Mouse (Mus musculus): ENCODE data around the gene Nxpe4. TPM values are rescaled to one million over a fixed set of nuclear protein-coding genes. Genes with fewer than 3 reads are reported as not detected.

The Nxpe4 gene
- polyA plus RNA-seq, 1 experiment from 2014 or later = 3.3 TPM

DNA sequence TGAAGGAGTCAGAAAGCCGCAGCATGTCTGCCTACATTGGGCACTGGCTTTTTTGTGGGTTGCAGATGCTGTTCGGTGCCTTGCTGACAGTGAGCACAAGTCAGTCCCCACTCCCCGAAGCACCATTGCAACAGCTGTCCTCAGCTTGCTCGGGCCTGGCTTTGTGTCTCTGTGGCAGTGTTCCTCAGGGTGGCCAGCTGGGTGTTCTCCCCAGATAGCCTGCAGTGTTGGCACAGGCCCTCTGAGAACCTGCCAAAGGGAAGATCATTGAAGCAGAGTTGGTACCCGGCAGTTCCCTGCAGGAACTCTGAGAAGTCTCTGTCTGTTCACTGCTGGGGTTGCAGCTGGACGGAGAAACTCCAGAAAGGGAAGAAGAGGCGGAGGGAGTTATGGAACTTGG is 22.5 kb downstream of the Nxpe4 start:
- H3K4me1 ChIP-seq = 0 out of 2 replicates have a peak, but pooled peaks cover 3% of the 10 kb centered on the region
- H3K27ac ChIP-seq (replicated peaks) = no peak overlapping the region
- ATAC-seq (ENCODE audit: extremely low read depth, insufficient number of reproducible peaks, low FRiP score, low TSS enrichment) = no peak
- no peak overlapping the region for H3K9ac ChIP-seq
- no peak overlapping the region for H3K4me3 ChIP-seq
- H3K4me2 ChIP-seq = no peak overlapping the region
- no peaks in the 10 kb centered on the region for H3K36me3 ChIP-seq
- 68% methylated on average over 7 of the region's 7 CpGs for WGBS
- no peaks in the 10 kb centered on the region for H3K27me3 ChIP-seq (replicated peaks)
- no peaks in the 10 kb centered on the region for H3K9me3 ChIP-seq

DNA sequence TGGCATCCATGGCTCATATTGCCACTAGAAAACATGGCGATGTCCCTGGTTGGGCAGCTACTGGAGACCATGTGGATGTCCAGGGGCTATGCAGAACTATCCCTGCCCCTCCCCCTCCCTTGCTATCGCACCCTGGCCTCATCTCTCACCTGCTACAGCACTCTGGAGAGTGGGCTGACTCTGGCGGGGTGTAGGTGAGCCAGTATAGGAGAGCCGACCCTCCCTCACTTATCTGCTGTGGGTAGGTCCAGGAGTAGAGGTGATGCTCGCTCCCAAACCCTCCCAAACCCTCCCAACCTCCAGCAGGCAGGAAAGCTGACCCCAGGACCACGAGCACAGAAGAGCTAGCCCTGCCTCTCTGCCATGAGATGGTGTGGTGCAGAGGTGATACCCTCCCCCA is 27.0 kb downstream of the Nxpe4 start:
- Histone ChIP-seq H3K4me2 (no peak overlapping the region), H3K9me3 (no peaks in the 10 kb centered on the region), H3K27me3 (replicated peaks) (no peaks in the 10 kb centered on the region), H3K4me1 (no peaks in the 10 kb centered on the region), H3K36me3 (no peaks in the 10 kb centered on the region), H3K4me3 (no peak overlapping the region), H3K27ac (replicated peaks) (no peak overlapping the region), H3K9ac (no peak overlapping the region)
- WGBS = 72% methylated on average over 6 of the region's 6 CpGs
- no peak for ATAC-seq (ENCODE audit: extremely low read depth, insufficient number of reproducible peaks, low FRiP score, low TSS enrichment)

DNA sequence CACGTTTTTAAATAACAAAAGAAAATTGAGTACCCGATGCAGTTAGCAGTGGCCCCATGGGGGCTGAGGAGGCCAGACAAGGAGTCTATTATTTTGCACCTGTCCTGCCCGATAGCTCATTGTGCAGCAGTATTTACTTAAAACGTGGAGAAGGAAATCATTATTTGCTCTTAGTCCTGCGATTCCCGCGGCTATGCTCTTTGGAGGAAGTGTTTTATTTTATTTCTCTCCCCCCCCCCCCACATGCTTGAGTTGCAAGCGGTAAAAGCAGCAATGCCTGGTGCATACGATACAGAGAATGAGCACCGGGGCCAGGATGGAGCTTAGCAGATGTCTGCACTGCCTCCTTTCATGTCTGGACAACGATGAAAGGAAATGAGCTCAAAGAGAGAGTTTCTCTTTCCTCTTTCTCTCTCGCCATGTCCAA is 35.6 kb downstream of the Nxpe4 start:
- WGBS = 62% methylated on average over 12 of the region's 12 CpGs
- Histone ChIP-seq H3K4me2 (no peak overlapping the region), H3K9me3 (no peaks in the 10 kb centered on the region), H3K27ac (replicated peaks) (no peak overlapping the region), H3K9ac (no peak overlapping the region), H3K36me3 (no peaks in the 10 kb centered on the region), H3K27me3 (replicated peaks) (no peaks in the 10 kb centered on the region), H3K4me3 (no peak overlapping the region), H3K4me1 (no peaks in the 10 kb centered on the region)
- ATAC-seq (ENCODE audit: extremely low read depth, insufficient number of reproducible peaks, low FRiP score, low TSS enrichment) = no peak

DNA sequence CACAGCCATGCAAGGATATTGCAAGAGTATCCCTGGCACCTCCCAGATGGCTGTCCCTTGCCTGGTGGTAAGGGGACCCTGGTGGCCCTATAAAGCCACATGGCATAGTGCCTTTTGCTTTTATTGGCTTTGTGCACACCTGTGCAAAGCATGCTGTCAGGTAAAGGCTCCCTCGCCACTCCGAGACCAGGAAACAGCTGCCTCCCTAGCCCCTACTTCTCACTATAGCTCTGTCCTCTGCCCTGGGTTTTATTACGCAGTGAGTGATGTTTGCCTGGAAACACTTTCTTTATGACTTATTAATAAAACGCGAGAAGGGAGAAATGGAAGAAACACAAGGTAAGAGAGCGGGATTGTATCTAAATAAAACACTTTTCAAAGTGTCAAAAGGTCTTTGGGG is 49.1 kb downstream of the Nxpe4 start:
- H3K4me3 ChIP-seq = no peak overlapping the region
- no peaks in the 10 kb centered on the region for H3K4me1 ChIP-seq
- no peaks in the 10 kb centered on the region for H3K27me3 ChIP-seq (replicated peaks)
- H3K27ac ChIP-seq (replicated peaks) = no peak overlapping the region
- no peaks in the 10 kb centered on the region for H3K9me3 ChIP-seq
- H3K36me3 ChIP-seq = no peaks in the 10 kb centered on the region
- no peak overlapping the region for H3K9ac ChIP-seq
- H3K4me2 ChIP-seq = no peak overlapping the region
- 81% methylated on average over 6 of the region's 6 CpGs for WGBS
- ATAC-seq (ENCODE audit: extremely low read depth, insufficient number of reproducible peaks, low FRiP score, low TSS enrichment) = no peak

DNA sequence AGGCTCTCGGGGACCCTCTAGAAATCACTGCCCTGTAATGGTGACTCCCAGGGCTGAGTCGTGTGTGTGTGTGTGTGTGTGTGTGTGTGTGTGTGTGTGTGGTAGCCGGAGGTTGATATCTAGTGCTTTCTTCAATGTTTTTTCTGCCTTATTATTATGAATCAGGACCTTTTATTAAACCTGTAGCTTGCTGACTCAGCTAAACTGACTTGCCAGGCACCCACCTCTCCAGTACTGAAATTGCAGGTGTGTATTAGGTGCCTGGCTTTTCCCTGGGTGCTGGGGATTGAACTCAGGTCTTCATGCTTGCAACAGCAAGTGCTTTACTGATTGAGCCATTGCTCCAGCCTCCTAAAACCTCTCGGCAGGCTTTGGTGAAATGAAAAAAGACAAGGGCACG is 50.1 kb downstream of the Nxpe4 start:
- H3K4me2 ChIP-seq = no peak overlapping the region
- H3K36me3 ChIP-seq = no peaks in the 10 kb centered on the region
- 78% methylated on average over 5 of the region's 5 CpGs for WGBS
- no peaks in the 10 kb centered on the region for H3K27me3 ChIP-seq (replicated peaks)
- H3K4me1 ChIP-seq = no peaks in the 10 kb centered on the region
- no peak overlapping the region for H3K9ac ChIP-seq
- no peaks in the 10 kb centered on the region for H3K9me3 ChIP-seq
- H3K27ac ChIP-seq (replicated peaks) = no peak overlapping the region
- ATAC-seq (ENCODE audit: extremely low read depth, insufficient number of reproducible peaks, low FRiP score, low TSS enrichment) = no peak
- no peak overlapping the region for H3K4me3 ChIP-seq

DNA sequence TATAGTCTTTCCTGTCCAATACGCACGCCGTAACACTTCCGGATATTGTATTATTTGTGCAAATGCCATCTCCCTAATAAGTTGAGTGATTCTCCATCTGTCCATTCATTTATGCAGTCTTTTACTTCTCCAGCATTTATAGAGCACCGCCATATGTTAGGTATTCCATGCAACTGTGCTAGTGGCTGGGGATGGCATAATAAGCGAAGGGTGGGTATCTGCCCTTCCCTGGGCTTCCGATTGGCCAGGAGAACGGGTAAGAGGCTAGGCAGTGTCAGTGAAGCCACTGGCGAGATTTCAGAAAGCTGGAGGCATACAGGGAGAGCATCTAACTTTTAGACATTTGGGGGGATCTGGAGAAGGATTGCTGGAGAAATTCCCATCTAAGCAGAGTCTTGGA is 52.9 kb downstream of the Nxpe4 start:
- Histone ChIP-seq H3K27ac (replicated peaks) (no peak overlapping the region), H3K4me2 (no peak overlapping the region), H3K27me3 (replicated peaks) (no peaks in the 10 kb centered on the region), H3K9me3 (no peaks in the 10 kb centered on the region), H3K36me3 (no peaks in the 10 kb centered on the region), H3K9ac (no peak overlapping the region), H3K4me1 (no peaks in the 10 kb centered on the region), H3K4me3 (no peak overlapping the region)
- no peak for ATAC-seq (ENCODE audit: extremely low read depth, insufficient number of reproducible peaks, low FRiP score, low TSS enrichment)
- 78% methylated on average over 9 of the region's 9 CpGs for WGBS

DNA sequence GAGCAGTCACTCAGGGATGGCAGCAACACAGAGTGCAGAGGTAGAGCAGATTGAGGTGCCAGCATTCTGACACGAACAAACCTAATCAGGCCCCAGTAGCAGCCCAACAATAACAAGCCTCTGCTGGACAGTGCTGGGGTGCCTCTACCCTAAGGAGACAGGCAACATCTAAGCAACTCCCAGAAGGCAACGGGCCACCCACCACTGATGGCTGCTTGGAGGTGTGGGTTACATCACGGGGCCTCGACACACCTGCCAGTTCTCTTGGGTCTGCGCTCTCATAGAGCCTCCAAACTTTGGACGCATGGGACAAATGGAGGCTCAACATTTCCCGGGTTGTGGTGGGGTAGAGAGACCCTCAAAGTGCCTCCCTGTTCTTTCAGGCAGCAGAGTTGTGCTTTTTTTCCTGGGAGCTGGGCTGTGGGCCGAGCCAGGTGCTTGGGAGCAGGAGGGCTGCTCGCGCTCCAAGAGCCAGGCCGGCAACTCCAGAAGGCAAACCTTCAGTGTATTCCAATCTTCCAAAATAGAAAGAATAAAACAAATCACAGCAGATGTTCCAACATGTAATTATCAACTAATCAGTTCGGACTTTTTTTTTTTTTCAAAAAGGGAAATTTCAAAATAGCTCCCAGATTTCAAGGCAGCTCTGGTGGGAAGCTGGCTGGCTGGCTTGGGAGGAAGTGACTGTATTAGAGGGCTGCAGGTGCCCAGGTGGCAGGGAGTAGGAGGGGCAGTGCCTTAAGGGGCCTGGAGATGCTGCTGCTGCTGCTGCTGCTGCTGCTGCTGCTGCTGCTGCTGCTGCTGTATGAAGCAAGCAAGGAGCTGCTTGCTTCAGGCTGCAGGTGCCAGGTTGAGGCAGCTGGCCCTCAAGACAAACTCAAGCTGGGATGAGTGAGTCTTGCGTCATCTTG is 54.5 kb downstream of the Nxpe4 start:
- WGBS = 70% methylated on average over 13 of the region's 13 CpGs
- no peaks in the 10 kb centered on the region for H3K4me1 ChIP-seq
- no peak overlapping the region for H3K9ac ChIP-seq
- ATAC-seq (ENCODE audit: extremely low read depth, insufficient number of reproducible peaks, low FRiP score, low TSS enrichment) = no peak
- no peak overlapping the region for H3K27ac ChIP-seq (replicated peaks)
- no peak overlapping the region for H3K4me2 ChIP-seq
- no peak overlapping the region for H3K4me3 ChIP-seq
- H3K9me3 ChIP-seq = no peaks in the 10 kb centered on the region
- no peaks in the 10 kb centered on the region for H3K36me3 ChIP-seq
- H3K27me3 ChIP-seq (replicated peaks) = no peaks in the 10 kb centered on the region

DNA sequence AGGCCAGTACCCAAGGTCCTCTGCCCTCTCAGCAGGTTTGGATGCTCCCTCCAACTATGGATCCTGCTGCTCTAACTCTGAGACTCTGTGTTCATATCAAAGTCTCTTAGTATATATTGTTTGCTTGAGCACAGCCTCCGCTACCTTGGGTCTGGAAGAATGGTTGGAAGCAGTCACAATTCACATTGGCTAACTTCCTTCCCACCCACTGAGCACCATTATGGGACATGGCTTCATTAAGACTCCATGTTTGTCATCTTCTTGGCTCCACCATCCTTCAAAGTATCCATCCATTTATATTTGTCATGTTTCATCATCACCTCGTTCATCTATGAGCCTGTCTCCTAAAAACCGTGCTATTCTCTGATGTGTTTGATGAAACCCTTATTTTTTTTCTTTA is 68.9 kb downstream of the Nxpe4 start:
- ATAC-seq (ENCODE audit: extremely low read depth, insufficient number of reproducible peaks, low FRiP score, low TSS enrichment) = no peak
- H3K36me3 ChIP-seq = no peaks in the 10 kb centered on the region
- no peak overlapping the region for H3K4me2 ChIP-seq
- H3K4me3 ChIP-seq = no peak overlapping the region
- H3K27me3 ChIP-seq (replicated peaks) = no peaks in the 10 kb centered on the region
- no peaks in the 10 kb centered on the region for H3K9me3 ChIP-seq
- no peak overlapping the region for H3K9ac ChIP-seq
- no peak overlapping the region for H3K27ac ChIP-seq (replicated peaks)
- 78% methylated on average over 3 of the region's 3 CpGs for WGBS
- no peaks in the 10 kb centered on the region for H3K4me1 ChIP-seq

DNA sequence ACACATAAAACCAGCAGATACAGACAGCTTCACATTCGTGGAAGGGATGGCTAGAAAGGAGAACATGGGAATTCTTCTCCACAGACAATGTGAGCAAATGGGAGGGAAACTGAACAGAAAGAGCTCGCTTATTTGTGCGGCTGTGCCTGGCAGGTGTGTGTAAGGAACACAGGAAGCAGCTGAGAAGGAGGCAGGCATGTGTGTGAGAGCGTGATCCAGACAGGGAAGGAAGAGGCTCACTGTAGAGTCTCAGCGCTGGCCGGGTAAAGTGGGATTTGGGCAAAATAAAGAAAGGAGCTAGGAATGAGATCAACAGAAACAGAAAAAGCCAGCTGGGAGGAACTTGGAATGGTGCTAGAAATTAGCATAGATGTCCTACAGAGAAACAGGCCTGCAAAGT is 74.6 kb downstream of the Nxpe4 start:
- H3K27ac ChIP-seq (replicated peaks) = no peak overlapping the region
- ATAC-seq (ENCODE audit: extremely low read depth, insufficient number of reproducible peaks, low FRiP score, low TSS enrichment) = no peak
- H3K27me3 ChIP-seq (replicated peaks) = no peaks in the 10 kb centered on the region
- H3K4me2 ChIP-seq = no peak overlapping the region
- 0 out of 2 replicates have a peak, but pooled peaks cover 5% of the 10 kb centered on the region for H3K4me1 ChIP-seq
- WGBS = 61% methylated on average over 6 of the region's 6 CpGs
- H3K9me3 ChIP-seq = no peaks in the 10 kb centered on the region
- H3K9ac ChIP-seq = no peak overlapping the region
- no peaks in the 10 kb centered on the region for H3K36me3 ChIP-seq
- no peak overlapping the region for H3K4me3 ChIP-seq

DNA sequence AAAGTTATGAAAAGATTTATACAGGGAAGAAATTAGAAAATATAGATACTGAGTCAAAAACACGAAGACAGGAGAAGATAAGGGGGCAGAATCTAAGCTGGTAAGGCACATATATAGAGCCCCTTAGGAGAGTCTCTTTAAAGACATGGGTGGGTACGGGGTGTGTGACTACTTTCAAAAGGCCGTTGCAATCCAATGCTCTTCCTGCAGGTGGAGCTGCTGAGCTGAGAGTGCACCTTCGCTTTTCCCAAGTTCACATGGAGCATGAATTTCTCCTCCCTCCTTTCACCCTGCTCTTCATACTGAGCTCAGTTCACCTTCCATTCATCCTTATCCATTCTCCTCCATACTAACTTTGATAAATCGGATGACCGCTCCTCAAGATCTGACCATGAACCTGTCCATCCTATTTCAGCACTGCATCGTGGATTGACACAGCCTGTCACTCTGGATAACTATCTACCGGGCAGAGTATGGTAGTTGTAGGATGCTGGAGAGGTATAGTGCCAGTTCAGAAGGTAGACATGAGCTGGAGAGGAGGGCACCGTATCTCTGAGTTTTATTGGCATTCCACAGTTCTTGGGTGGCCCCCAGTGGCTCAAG is 76.4 kb downstream of the Nxpe4 start:
- H3K36me3 ChIP-seq = no peaks in the 10 kb centered on the region
- H3K4me1 ChIP-seq = 0 out of 2 replicates have a peak, but pooled peaks cover 5% of the 10 kb centered on the region
- no peak for ATAC-seq (ENCODE audit: extremely low read depth, insufficient number of reproducible peaks, low FRiP score, low TSS enrichment)
- no peak overlapping the region for H3K9ac ChIP-seq
- no peak overlapping the region for H3K4me2 ChIP-seq
- H3K9me3 ChIP-seq = no peaks in the 10 kb centered on the region
- H3K4me3 ChIP-seq = no peak overlapping the region
- no peaks in the 10 kb centered on the region for H3K27me3 ChIP-seq (replicated peaks)
- H3K27ac ChIP-seq (replicated peaks) = no peak overlapping the region
- 74% methylated on average over 9 of the region's 9 CpGs for WGBS

DNA sequence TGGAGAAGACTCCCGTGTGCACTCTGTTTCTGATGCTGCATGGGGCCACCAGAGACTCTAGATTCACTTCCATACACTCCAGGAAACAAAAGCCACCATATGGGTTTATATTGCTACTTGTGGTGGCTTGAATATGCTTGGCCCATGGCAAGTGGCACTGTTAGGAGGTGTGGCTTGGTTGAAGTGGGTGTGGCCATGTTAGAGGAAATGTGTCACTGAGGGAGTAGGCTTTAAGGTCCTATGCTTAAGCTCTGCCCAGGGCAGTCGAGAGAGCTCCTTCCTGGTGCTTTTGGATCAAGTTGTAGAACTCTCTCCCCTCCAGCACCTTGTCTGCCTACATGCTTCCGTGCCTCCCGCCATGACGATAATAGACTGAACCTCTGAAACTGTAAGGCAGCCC is 77.6 kb downstream of the Nxpe4 start:
- WGBS = 77% methylated on average over 5 of the region's 5 CpGs
- Histone ChIP-seq H3K27me3 (replicated peaks) (no peaks in the 10 kb centered on the region), H3K4me1 (0 out of 2 replicates have a peak, but pooled peaks cover 5% of the 10 kb centered on the region), H3K36me3 (no peaks in the 10 kb centered on the region), H3K4me3 (no peak overlapping the region), H3K27ac (replicated peaks) (no peak overlapping the region), H3K9ac (no peak overlapping the region), H3K9me3 (no peaks in the 10 kb centered on the region), H3K4me2 (no peak overlapping the region)
- no peak for ATAC-seq (ENCODE audit: extremely low read depth, insufficient number of reproducible peaks, low FRiP score, low TSS enrichment)

DNA sequence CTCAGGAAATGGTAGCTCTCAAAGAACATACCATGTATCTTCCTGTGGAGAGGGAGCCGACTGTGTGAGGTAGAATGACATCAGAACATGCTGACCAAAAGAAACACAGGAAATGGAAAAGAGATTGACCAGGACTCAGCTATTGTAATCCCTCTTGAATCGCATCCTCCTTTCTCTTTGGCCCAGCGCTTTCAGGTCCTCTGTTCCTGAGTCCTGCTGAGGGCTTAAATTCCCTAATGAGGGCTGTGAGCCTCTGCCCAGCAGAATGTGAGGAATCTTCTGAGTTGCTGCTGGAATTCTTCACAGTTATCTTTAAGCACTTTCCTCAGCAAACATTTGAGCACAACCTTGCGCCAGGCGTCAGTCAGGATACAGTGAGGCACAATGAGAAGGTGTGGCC is 78.6 kb downstream of the Nxpe4 start:
- Histone ChIP-seq H3K27me3 (replicated peaks) (no peaks in the 10 kb centered on the region), H3K36me3 (no peaks in the 10 kb centered on the region), H3K4me1 (0 out of 2 replicates have a peak, but pooled peaks cover 5% of the 10 kb centered on the region), H3K4me3 (no peak overlapping the region), H3K9me3 (no peaks in the 10 kb centered on the region), H3K4me2 (no peak overlapping the region), H3K9ac (no peak overlapping the region), H3K27ac (replicated peaks) (no peak overlapping the region)
- ATAC-seq (ENCODE audit: extremely low read depth, insufficient number of reproducible peaks, low FRiP score, low TSS enrichment) = no peak
- 17% methylated on average over 5 of the region's 5 CpGs for WGBS
